Mouse (Mus musculus) ES-Bruce4 (cell line): Measurements from ENCODE around the gene Hecw2.

Source experiments
- CTCF ChIP-seq: IDR thresholded peaks from one replicate; pipeline ENCODE4 v1.8.1; 2011; ENCODE audit warnings: low read depth, low read length
- EP300 ChIP-seq: IDR thresholded peaks from 2 replicates; pipeline ENCODE4 v1.6.1; 2011; ENCODE audit warnings: low read depth, low read length; ENCODE audit not compliant: insufficient read depth
- POLR2A ChIP-seq: IDR thresholded peaks from one replicate; pipeline ENCODE4 v1.8.1; 2011; ENCODE audit warnings: low read length; ENCODE audit not compliant: insufficient read depth

DNA sequence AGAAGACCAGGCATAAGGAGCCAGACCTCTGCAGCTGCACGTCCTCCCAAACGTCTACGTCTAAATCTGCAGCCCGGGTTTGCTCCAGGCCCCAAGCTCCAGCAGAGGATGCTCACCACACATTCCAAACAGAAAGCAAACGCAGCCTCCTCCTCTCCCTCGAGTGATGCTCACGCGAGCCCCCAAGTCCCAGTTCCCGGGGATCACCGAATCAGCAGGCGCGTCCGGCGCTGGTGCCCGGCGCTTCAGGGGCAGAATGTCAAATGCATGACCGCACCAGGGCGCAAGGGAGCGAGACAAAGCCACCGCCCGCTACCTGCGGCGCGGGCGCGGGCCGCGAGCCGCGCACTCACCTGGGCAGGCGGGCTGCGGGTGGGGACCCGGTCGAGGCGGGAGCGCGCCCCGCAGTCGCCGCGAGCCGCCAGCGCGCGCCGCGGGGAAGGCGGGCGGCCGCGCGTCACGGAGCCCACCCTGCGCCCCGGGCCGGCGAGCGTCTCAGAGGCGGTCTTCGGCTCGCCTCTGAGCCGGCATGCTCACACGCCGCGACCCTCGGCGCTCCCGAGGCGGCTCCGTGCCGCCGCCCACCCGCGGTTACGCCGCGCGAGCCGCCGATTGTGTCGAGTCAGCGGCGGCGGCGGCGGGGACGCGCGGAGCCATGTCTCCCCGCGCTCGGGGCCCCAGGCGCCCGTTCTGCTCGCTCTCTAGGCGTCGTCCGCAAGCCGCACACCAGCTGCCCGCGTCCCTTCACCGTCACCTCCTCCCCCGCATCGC lies 600 bp downstream of the Hecw2 start:
- TF ChIP-seq CTCF (no peak), POLR2A (no peak), EP300 (no peak)
